Mouse (Mus musculus): ENCODE data around the gene Far2.

Far2 gene

DNA sequence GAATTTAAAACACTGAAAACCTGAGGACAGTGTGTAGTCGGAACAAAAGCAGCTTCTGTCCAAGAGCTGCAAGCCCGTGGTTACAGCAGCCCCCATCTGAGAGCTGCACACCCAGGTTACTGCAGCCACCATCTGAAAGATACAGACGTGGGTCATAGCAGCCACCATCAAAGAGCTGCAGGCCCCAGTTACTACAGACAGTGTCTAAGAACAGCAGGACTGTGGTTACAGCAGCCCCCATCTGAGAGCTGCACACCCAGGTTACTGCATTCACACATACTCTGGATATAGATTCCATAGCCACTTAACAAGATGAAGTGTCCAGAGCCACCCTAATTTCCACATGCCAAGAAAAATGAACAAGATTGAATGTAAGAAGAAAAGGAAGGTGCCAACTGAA is 180.5 kb downstream of the Far2 start:
- DNase-seq: no peak
